Mouse (Mus musculus): ENCODE results near the gene Garnl3. TPM values are rescaled to one million over a fixed set of nuclear protein-coding genes. Genes with fewer than 3 reads are reported as not detected.
"Not testable (repeated sequence)": the region's sequence is repeated elsewhere in the genome, so short reads cannot be mapped to it uniquely, and the experiment has no call there.

Garnl3 gene
- total RNA-seq, 2 experiments from 2014 or later: 11.6 to 15.3 TPM

GRCm38 (mm10) chr2:33025040-33025439, 106.4 kb downstream of the Garnl3 start:
- no peak for DNase-seq

- no peak for DNase-seq
These were observed 106.9 kb downstream of the Garnl3 start for GRCm38 (mm10) chr2:33024564-33024963.

- no peak for DNase-seq
These were observed 108.6 kb downstream of the Garnl3 start for GRCm38 (mm10) chr2:33022846-33023245.

- DNase-seq: peak; percentile 78 to 81
These were observed 113.4 kb downstream of the Garnl3 start for GRCm38 (mm10) chr2:33018026-33018425.

GRCm38 (mm10) chr2:33017191-33017590, 114.3 kb downstream of the Garnl3 start:
- DNase-seq: no peak

GRCm38 (mm10) chr2:33014877-33015276, 116.6 kb downstream of the Garnl3 start:
- no peak for DNase-seq

- not testable (repeated sequence) for DNase-seq
These were observed 122.4 kb downstream of the Garnl3 start for GRCm38 (mm10) chr2:33009055-33009454.

- DNase-seq: no peak
These were observed 126.4 kb downstream of the Garnl3 start for GRCm38 (mm10) chr2:33005041-33005440.

GRCm38 (mm10) chr2:33002144-33002543, 129.3 kb downstream of the Garnl3 start:
- DNase-seq: no peak

- DNase-seq: no peak
These were observed 131.7 kb downstream of the Garnl3 start for GRCm38 (mm10) chr2:32999752-33000151.

- DNase-seq: no peak
These were observed 133.7 kb downstream of the Garnl3 start for GRCm38 (mm10) chr2:32997792-32998191.

- no peak for DNase-seq
These were observed 134.4 kb downstream of the Garnl3 start for GRCm38 (mm10) chr2:32997081-32997480.

GRCm38 (mm10) chr2:32992130-32992529, 139.3 kb downstream of the Garnl3 start:
- no peak for DNase-seq

- DNase-seq: no peak
These were observed 141.2 kb downstream of the Garnl3 start for GRCm38 (mm10) chr2:32990167-32990832.

GRCm38 (mm10) chr2:32989376-32989775, 142.1 kb downstream of the Garnl3 start:
- DNase-seq: no peak

- DNase-seq: no peak
These were observed 145.6 kb downstream of the Garnl3 start for GRCm38 (mm10) chr2:32985844-32986243.

- DNase-seq: no peak
These were observed 147.8 kb downstream of the Garnl3 start for GRCm38 (mm10) chr2:32983617-32984016.

GRCm38 (mm10) chr2:32982700-32983099, 148.8 kb downstream of the Garnl3 start:
- DNase-seq: no peak

GRCm38 (mm10) chr2:32981725-32982271, 149.7 kb downstream of the Garnl3 start, which contains the start of gene Slc2a8:
Gene Slc2a8 (minus strand): TSS chr2:32982083.
- peak; percentile 94 to 95 for DNase-seq

- DNase-seq: peak; percentile 63
These were observed 150.2 kb downstream of the Garnl3 start for GRCm38 (mm10) chr2:32981281-32981680.

- DNase-seq: no peak
These were observed 151.8 kb downstream of the Garnl3 start for GRCm38 (mm10) chr2:32979675-32980074.

GRCm38 (mm10) chr2:32978675-32979074, 152.8 kb downstream of the Garnl3 start:
- no peak for DNase-seq

GRCm38 (mm10) chr2:32977114-32977513, 154.3 kb downstream of the Garnl3 start:
- no peak for DNase-seq

GRCm38 (mm10) chr2:32974216-32974615, 157.2 kb downstream of the Garnl3 start:
- DNase-seq: no peak

All from adrenal gland, postnatal 36 days (tissue).